Mouse (Mus musculus): ENCODE data around the gene Sash3.

- TF ChIP-seq POLR2A (IDR thresholded peaks at IDR 0.05; ENCODE audit: borderline replicate concordance, extremely low read depth, low read depth, low read length), result no peak
- no peak for TF ChIP-seq CTCF (IDR thresholded peaks at IDR 0.05; ENCODE audit: insufficient read depth, low read length)
Observed at GRCm38 (mm10) chrX:48152106-48152505, 5.9 kb downstream of the Sash3 start.

Data from lung, adult 2 months (tissue).